Mouse (Mus musculus): Measurements from ENCODE around the gene Kansl2.
"Not testable (repeated sequence)": the region's sequence is repeated elsewhere in the genome, so short reads cannot be mapped to it uniquely, and the experiment has no call there.

- not testable (repeated sequence) for TF ChIP-seq CTCF (conservative IDR thresholded peaks at IDR 0.05; ENCODE audit: low read length); POU5F1 (IDR thresholded peaks at IDR 0.05; ENCODE audit: borderline replicate concordance, low read length)
Measured at GRCm38 (mm10) chr15:98514845-98515244, 19.2 kb downstream of the Kansl2 start.
